Mouse (Mus musculus) right cerebral cortex, postnatal 25 days (tissue): ENCODE results near the gene Gpc4.

Experiments
- DNase-seq: peaks from one replicate; pipeline ENCODE4 v3.0.0; 2022

Gpc4 gene

DNA sequence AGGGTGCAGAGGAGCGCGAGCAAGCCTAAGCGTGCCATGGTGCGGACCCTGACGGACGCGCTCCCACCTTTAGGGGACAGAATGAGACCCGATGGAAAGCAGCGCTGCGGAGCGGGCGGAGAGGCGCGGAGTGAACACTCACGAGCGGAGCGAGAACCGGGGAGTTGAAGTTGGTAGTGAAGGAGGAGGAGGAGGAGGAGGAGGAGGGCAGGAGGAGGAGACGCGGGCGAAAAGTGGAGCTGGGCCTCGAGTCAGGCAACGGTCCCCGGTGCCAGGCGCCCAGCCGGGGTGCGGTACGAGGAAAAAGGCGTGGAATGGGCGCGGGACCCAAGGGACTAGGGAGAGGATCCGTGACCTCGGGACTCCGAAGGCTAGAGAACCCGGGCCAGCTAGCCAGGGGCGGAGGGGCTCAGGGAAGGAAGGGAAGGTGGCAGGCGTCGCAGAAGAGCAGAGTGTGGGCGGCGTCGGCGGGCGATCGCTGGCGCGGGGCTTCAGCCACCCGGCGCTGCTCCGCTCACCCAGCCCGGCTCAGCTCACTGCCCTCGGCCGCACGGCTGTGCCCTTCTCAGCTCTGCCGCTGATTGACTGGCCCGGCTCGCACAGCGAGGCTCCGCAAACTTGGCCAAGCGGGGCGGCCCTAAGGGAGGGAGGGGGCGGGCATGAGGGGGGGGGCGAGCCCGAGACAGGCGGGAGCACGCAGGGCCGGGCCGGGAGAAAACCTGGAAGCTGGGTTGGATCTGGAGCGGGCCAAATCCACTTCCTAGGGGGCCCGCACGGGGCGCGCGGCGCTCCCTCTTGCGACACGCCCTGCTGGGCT lies at the start of gene Gpc4:
TSS of gene Gpc4 (minus strand) at position 515 of the 817 bp plus-strand sequence.
- DNase-seq, result peak; percentile 47

GRCm38 (mm10) chrX:52212846-52213245 lies 47.8 kb upstream of the Gpc4 start:
- no peak for DNase-seq

- no peak for DNase-seq
These were observed 34.8 kb upstream of the Gpc4 start for GRCm38 (mm10) chrX:52199836-52200235.

DNA sequence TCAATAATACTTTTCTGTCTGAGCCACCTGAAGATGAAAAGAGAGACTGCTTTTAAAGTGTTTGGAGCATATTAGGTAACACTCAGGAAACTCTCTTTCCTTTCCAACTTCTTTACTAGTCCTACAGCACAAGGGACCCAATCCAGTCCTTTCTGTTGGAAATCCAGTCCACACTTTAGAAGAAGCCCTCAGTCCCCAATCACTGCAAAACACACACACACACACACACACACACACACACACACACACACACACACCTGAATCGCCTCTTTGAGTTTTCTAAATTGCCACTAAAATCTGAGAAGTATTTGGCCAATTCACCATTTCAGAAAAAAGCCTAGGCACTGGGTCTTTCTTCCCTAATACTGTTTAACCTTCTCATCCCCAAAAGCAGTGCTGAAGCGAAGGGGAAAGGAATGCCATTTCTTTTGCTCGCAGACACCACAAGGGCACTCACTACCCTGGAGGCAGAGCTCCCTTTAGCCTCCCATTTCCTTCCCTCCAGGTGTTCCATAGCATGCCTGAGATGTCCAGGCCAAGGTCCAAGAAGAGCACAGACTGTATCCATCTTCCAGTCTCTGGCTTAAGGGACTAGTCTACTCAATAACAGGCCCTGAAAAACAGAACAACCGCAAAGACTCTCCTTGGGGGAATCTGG lies 28.4 kb upstream of the Gpc4 start:
- DNase-seq, result no peak

DNA sequence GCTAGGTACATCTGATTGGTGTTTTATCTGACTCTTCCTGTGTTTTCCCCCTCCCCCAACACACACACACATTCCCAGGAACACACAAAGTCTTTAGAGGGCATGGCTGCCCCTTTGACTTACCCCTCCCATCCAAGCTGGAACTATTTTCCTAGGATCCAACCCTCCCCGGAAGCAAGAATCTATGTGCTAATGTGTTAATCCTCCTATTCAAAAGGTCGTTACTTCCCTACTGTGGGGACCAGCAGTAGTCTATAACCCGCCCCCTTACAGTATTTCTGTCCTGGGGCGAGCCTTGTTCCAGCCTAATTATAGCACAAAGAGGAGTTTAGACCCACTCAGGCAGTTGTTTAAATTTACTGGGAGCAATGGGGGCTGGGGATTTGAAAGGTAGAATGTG lies 24.0 kb upstream of the Gpc4 start:
- DNase-seq, result no peak

DNA sequence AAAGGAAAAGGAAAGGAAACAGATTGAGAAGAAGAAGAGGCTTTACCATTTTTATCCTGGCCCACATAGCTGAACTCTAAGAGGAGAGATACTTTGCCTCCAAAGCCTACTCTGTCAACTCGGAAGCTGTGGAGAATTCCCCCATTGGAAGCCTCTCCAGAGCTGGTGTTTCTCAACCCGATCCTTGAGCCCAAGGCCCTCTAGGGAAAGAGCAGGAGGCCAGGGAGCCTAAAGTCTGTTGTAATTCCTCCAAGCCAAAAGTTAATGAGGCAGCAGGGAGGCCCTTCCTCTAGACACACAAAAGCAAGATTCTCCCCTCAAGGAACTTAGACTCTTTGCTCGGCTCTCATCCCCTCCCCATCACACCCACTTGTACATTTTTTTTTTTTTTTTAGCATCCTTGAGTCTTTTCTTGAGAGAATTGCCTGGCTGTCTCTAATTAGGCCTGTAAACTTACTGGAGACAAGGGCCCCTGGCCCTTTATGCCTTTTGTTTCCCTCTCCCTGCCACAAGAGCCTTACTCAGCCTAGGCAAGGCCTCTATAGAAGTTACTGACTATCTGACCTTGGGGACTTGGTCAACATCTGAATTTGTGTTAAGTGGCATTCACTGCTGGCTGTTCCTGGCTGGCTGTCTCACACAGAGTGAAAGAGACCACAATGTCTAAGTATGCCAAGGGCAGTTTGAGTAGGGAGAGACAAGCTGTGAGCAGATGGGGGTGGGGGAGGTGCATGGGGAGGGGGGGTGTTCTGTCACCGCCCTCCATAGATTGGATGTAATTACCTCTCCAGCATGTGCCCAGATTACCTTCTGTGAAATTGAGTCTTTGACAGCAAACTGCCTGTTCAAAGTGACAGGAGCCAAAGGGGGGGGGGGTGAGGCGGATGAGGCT lies 18.7 kb upstream of the Gpc4 start:
- DNase-seq, result no peak

DNA sequence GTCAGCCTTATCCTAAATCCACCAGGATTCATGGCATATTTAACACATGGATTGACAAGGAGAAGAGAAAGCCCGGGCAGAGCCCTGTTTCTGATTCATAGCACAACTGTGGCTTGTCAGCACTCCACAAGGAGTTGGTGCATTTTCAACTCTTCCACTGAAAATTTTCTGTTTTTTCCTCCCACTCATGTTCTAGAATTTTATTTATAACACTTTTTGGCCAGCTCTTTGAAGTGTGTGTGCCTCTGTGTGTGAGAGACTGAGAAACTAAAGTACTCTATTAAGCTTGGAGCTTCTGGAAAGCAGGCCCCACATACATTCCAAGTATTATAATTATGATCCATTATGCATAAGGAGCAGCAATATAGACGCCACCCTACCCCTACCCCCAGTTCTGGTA lies 16.3 kb upstream of the Gpc4 start:
- DNase-seq, result no peak

DNA sequence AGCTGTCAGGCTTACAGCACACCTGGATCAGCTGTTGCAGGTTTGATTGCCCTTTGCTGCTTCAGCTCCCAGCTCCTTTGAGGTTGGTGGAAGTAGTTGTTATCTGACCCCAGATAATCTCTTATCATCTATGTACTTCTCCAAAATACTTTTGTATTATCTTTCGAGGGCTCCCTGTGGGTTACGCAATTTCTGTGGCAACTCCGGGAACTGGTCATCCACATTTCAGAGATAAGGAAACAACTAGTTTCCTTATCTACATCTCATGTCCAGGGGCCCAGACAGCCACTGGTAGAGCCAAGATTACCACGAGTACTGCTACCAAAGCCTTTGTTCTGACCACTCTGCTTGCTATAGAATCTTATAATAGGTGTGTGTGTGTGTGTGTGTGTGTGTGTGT lies 12.0 kb upstream of the Gpc4 start:
- no peak for DNase-seq

GRCm38 (mm10) chrX:52167519-52168244 lies 2.6 kb upstream of the Gpc4 start:
- no peak for DNase-seq

DNA sequence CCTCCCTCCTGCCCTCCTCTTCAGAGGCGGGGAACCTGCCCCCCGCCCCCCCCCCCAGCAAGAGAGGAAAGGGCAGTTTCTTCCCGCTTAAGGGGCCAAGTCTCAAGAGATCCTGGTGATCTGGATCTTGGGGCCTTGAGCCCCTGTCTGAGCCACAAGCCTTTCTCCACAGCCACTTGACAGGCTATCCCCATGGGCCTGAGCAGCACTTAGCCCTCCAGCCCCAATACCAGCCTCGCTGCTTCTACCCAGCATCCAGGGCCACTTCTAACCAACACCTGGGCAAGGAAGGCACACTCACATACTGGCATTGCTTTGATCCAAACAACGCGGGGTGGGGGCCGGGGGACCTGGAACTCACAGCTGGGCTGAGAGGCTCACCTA lies 495 bp upstream of the Gpc4 start:
- no peak for DNase-seq

GRCm38 (mm10) chrX:52164134-52164737 lies 816 bp downstream of the Gpc4 start:
- DNase-seq, result no peak

- DNase-seq, result no peak
These were observed 1.5 kb downstream of the Gpc4 start for GRCm38 (mm10) chrX:52163418-52164133.

DNA sequence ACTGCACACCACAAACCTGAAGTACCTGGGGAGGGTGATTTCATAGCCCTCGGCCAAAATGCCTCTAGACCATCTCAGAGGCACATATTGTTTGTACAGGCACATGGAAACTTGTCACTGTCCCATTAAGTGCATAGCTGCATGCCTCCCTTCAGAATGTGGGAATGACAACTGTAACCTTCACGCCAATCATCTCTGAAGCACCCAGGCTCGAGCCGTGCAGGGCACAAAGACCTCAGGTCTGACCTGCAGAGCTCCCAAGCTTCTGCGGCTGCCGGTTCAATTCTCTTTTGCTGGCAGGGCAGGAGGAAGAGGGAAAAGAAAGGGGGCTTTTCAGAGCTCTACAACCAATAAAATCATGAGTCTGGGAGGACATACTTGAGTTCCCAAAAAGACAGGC lies 2.3 kb downstream of the Gpc4 start:
- DNase-seq, result no peak

GRCm38 (mm10) chrX:52162206-52162605 lies 2.8 kb downstream of the Gpc4 start:
- DNase-seq, result no peak

DNA sequence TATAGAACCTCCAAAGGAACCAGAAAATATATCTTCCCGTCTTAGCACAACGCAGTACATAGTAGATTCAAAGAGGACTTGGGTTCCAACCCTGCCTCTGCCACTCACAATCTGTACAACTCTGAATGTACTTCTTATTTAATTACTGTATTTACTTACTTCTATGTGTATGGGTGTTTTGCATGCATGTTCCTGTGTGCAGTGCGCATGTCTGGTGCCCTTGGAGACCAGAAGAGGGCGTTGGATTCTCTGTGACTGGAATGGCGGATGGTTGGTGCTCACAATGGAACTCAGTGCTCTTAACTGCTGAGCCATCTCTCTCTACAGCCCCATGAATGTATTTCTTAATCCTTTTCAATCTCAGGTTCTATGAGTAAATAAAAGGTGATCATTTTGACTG lies 5.4 kb downstream of the Gpc4 start:
- DNase-seq, result no peak

DNA sequence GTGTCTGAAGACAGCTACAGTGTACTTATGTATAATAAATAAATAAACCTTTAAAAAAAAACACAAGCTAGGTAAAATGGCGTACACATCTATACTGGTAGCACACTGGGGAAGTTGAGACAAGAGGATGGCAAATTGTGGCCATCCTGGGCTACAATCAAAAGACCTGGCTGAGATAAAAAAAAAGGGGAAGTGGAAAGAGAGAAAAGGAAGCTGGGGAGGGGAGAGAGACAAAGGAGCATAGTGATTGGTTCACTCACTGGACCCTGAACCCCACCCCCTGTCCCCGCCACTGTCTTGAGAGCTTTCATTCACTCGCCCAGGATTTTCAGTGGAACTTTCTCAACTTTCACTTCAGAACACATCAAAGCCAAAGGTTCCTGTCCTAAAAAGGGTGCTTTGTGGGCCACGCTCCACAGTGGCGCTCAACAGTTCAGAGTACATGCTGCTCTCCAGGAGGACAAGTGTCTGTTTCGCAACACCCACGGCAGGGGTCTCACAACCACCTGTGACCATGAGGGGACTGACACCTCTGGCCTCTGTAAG lies 9.6 kb downstream of the Gpc4 start:
- DNase-seq, result no peak

- no peak for DNase-seq
These were observed 10.2 kb downstream of the Gpc4 start for GRCm38 (mm10) chrX:52154821-52155220.

GRCm38 (mm10) chrX:52153451-52153850 lies 11.6 kb downstream of the Gpc4 start:
- peak; percentile 10 for DNase-seq

DNA sequence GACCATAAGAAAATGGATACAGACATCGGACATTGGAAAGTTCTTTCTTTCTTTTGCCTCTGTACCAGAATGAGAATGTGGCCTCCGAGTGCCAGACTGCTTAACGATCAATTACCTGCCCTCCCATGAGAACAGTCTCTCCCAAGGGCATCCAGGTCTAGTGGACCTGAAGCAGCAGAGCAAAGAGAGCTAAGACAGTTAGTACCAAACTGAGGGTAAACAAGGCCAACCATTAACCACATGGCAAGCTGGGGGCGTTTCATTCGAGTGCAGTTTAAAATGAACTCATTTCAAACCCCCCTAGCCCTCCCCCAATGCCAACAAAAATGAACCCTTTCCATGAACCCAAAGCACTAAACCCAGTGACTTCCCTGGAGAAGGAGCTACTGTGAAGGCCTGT lies 12.1 kb downstream of the Gpc4 start:
- no peak for DNase-seq

DNA sequence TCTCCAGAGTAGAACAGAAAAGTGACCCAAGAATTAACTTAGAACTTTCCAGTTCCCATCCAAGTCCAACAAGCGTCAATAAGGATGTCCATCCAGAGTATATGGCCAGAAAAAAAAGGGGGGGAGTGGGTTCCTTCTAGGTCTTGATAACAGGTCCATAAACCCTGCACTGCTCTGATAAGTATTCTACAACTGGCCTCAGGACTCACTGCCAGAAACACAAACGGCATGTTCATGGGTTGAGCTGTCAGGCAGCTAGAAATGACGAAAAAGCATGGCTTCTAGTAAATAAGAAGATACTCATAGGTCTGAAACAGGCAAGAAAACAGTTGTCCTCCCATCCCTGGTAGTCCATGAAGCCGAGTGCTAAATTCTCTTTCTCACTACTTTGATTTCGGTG lies 13.5 kb downstream of the Gpc4 start:
- no peak for DNase-seq

GRCm38 (mm10) chrX:52151100-52151499 lies 14.0 kb downstream of the Gpc4 start:
- no peak for DNase-seq
